Mouse (Mus musculus): Measurements from ENCODE around the gene Lztr1. TPM values are rescaled to one million over a fixed set of nuclear protein-coding genes. Genes with fewer than 3 reads are reported as not detected.

Lztr1 gene
- total and polyA plus RNA-seq, 3 experiments: 24.3 to 98.0 (median 28.5) TPM

- Histone ChIP-seq H3K27me3 (ENCODE audit: control insufficient read depth, insufficient read depth, low read length) (no peaks in the 10 kb centered on the region), H3K27ac (no peak overlapping the region), H3K4me3 (no peak overlapping the region), H3K79me2 (replicated peaks; ENCODE audit: control insufficient read depth, insufficient read depth, low read length) (no peaks in the 10 kb centered on the region), H3K4me1 (ENCODE audit: control insufficient read depth, insufficient read depth, low read length) (peaks cover 3% of the 10 kb centered on the region), H3K9ac (ENCODE audit: low read depth, low read length) (no peak overlapping the region), H3K36me3 (ENCODE audit: control insufficient read depth, insufficient read depth, low read length) (no peaks in the 10 kb centered on the region)
- TF ChIP-seq EP300 (IDR thresholded peaks at IDR 0.05; ENCODE audit: insufficient read depth, low read depth, low read length): no peak
- TF ChIP-seq CTCF (IDR thresholded peaks at IDR 0.05): no peak
- no peak for TF ChIP-seq POLR2A (IDR thresholded peaks at IDR 0.05; ENCODE audit: insufficient read depth, low read depth, low read length)
- 100% methylated on average over 2 of the region's 2 CpGs for whole genome bisulfite sequencing
- DNase-seq: no peak
- intact Hi-C loops (cut with DNase I): no loop called here
Observed at GRCm38 (mm10) chr16:17510143-17510542, 1.7 kb downstream of the Lztr1 start.

- no peak overlapping the region for H3K27ac ChIP-seq
- H3K4me3 ChIP-seq: no peak overlapping the region
- TF ChIP-seq EP300 (IDR thresholded peaks at IDR 0.05; ENCODE audit: insufficient read depth, low read depth, low read length) (no peak), POLR2A (IDR thresholded peaks at IDR 0.05; ENCODE audit: insufficient read depth, low read depth, low read length) (no peak), CTCF (IDR thresholded peaks at IDR 0.05) (no peak)
- H3K4me1 ChIP-seq (ENCODE audit: control insufficient read depth, insufficient read depth, low read length): peaks cover 3% of the 10 kb centered on the region
- no peaks in the 10 kb centered on the region for H3K27me3 ChIP-seq (ENCODE audit: control insufficient read depth, insufficient read depth, low read length)
- whole genome bisulfite sequencing: 46% methylated on average over 2 of the region's 2 CpGs
- no peak overlapping the region for H3K9ac ChIP-seq (ENCODE audit: low read depth, low read length)
- no peak for DNase-seq
- intact Hi-C loops (cut with DNase I): no loop called here
- no peaks in the 10 kb centered on the region for H3K79me2 ChIP-seq (replicated peaks; ENCODE audit: control insufficient read depth, insufficient read depth, low read length)
- H3K36me3 ChIP-seq (ENCODE audit: control insufficient read depth, insufficient read depth, low read length): no peaks in the 10 kb centered on the region
Observed at GRCm38 (mm10) chr16:17510686-17511085, 2.2 kb downstream of the Lztr1 start.

- WGBS: 93% methylated on average over 4 of the region's 4 CpGs
- H3K9ac ChIP-seq (ENCODE audit: low read depth, low read length): no peak overlapping the region
- no peak for TF ChIP-seq POLR2A (IDR thresholded peaks at IDR 0.05; ENCODE audit: insufficient read depth, low read depth, low read length)
- no peak for TF ChIP-seq CTCF (IDR thresholded peaks at IDR 0.05)
- TF ChIP-seq EP300 (IDR thresholded peaks at IDR 0.05; ENCODE audit: insufficient read depth, low read depth, low read length): no peak
- H3K27me3 ChIP-seq (ENCODE audit: control insufficient read depth, insufficient read depth, low read length): no peaks in the 10 kb centered on the region
- H3K4me1 ChIP-seq (ENCODE audit: control insufficient read depth, insufficient read depth, low read length): peaks cover 3% of the 10 kb centered on the region
- H3K4me3 ChIP-seq: no peak overlapping the region
- no peak for DNase-seq
- no peak overlapping the region for H3K27ac ChIP-seq
- intact Hi-C loops (cut with DNase I): no loop called here
- no peaks in the 10 kb centered on the region for H3K36me3 ChIP-seq (ENCODE audit: control insufficient read depth, insufficient read depth, low read length)
- H3K79me2 ChIP-seq (replicated peaks; ENCODE audit: control insufficient read depth, insufficient read depth, low read length): no peaks in the 10 kb centered on the region
Observed at GRCm38 (mm10) chr16:17511431-17511830, 2.9 kb downstream of the Lztr1 start.

- DNase-seq: no peak
- H3K36me3 ChIP-seq (ENCODE audit: control insufficient read depth, insufficient read depth, low read length): no peaks in the 10 kb centered on the region
- H3K27ac ChIP-seq: no peak overlapping the region
- intact Hi-C loops (cut with DNase I): no loop called here
- no peak overlapping the region for H3K4me3 ChIP-seq
- WGBS: 81% methylated on average over 2 of the region's 2 CpGs
- TF ChIP-seq POLR2A (IDR thresholded peaks at IDR 0.05; ENCODE audit: insufficient read depth, low read depth, low read length) (no peak), EP300 (IDR thresholded peaks at IDR 0.05; ENCODE audit: insufficient read depth, low read depth, low read length) (no peak), CTCF (IDR thresholded peaks at IDR 0.05) (no peak)
- no peaks in the 10 kb centered on the region for H3K79me2 ChIP-seq (replicated peaks; ENCODE audit: control insufficient read depth, insufficient read depth, low read length)
- no peak overlapping the region for H3K9ac ChIP-seq (ENCODE audit: low read depth, low read length)
- H3K4me1 ChIP-seq (ENCODE audit: control insufficient read depth, insufficient read depth, low read length): no peaks in the 10 kb centered on the region
- no peaks in the 10 kb centered on the region for H3K27me3 ChIP-seq (ENCODE audit: control insufficient read depth, insufficient read depth, low read length)
Observed at GRCm38 (mm10) chr16:17518910-17519309, 10.4 kb downstream of the Lztr1 start.

GRCm38 (mm10) chr16:17524156-17524555, 15.7 kb downstream of the Lztr1 start:
- Histone ChIP-seq H3K79me2 (replicated peaks; ENCODE audit: control insufficient read depth, insufficient read depth, low read length) (no peaks in the 10 kb centered on the region), H3K27ac (no peak overlapping the region), H3K27me3 (ENCODE audit: control insufficient read depth, insufficient read depth, low read length) (no peaks in the 10 kb centered on the region), H3K36me3 (ENCODE audit: control insufficient read depth, insufficient read depth, low read length) (no peaks in the 10 kb centered on the region), H3K9ac (ENCODE audit: low read depth, low read length) (no peak overlapping the region), H3K4me3 (no peak overlapping the region), H3K4me1 (ENCODE audit: control insufficient read depth, insufficient read depth, low read length) (no peaks in the 10 kb centered on the region)
- 93% methylated on average over 11 of the region's 11 CpGs for WGBS
- no peak for DNase-seq
- TF ChIP-seq EP300 (IDR thresholded peaks at IDR 0.05; ENCODE audit: insufficient read depth, low read depth, low read length): no peak
- no peak for TF ChIP-seq POLR2A (IDR thresholded peaks at IDR 0.05; ENCODE audit: insufficient read depth, low read depth, low read length)
- no peak for TF ChIP-seq CTCF (IDR thresholded peaks at IDR 0.05)
- intact Hi-C loops (cut with DNase I): no loop called here

- 77% methylated on average over 3 of the region's 3 CpGs for WGBS
- H3K27me3 ChIP-seq (ENCODE audit: control insufficient read depth, insufficient read depth, low read length): no peaks in the 10 kb centered on the region
- no peak overlapping the region for H3K9ac ChIP-seq (ENCODE audit: low read depth, low read length)
- TF ChIP-seq CTCF (IDR thresholded peaks at IDR 0.05) (no peak), EP300 (IDR thresholded peaks at IDR 0.05; ENCODE audit: insufficient read depth, low read depth, low read length) (no peak), POLR2A (IDR thresholded peaks at IDR 0.05; ENCODE audit: insufficient read depth, low read depth, low read length) (no peak)
- intact Hi-C loops (cut with DNase I): no loop called here
- DNase-seq: no peak
- H3K79me2 ChIP-seq (replicated peaks; ENCODE audit: control insufficient read depth, insufficient read depth, low read length): no peaks in the 10 kb centered on the region
- no peaks in the 10 kb centered on the region for H3K36me3 ChIP-seq (ENCODE audit: control insufficient read depth, insufficient read depth, low read length)
- H3K27ac ChIP-seq: no peak overlapping the region
- peaks cover 2% of the 10 kb centered on the region; the same call in 1 of the 2 replicates for H3K4me1 ChIP-seq (ENCODE audit: control insufficient read depth, insufficient read depth, low read length)
- H3K4me3 ChIP-seq: no peak overlapping the region
Observed at GRCm38 (mm10) chr16:17525524-17525923, 17.0 kb downstream of the Lztr1 start.
